Mouse (Mus musculus) layer of hippocampus, adult 11-12 months (tissue): ENCODE measurements at regions not wholly inside any gene's neighbourhood (a gene's known extent, or its start where the extent isn't known, plus 50 kb on each side); places are given as distances from the start of the nearest gene placed in this dataset.

Experiments used
- DNase-seq: peaks from one replicate; pipeline ENCODE4 v3.0.0; 2022; ENCODE audit warnings: low spot score

DNA sequence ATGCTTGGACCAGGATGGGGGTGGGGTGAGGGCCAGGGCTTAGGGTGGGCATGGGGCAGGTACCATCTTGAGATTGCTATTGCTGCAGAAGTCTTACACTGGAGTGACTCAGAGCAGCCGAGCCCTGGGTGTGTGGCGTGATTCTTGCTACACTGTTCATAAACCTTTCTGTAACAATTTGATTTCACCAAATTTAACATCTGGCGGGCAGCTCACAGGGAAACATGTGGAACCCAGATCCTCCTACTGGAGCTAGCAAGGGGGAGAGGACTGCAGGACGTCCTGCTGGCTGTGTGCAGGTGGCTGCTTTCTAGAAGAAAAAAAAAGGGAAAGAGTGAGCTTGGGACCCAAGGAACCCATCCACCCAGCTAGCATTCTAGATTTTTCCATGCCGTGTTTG, 719.7 kb downstream of the Vrk1 start:
- no peak for DNase-seq

DNA sequence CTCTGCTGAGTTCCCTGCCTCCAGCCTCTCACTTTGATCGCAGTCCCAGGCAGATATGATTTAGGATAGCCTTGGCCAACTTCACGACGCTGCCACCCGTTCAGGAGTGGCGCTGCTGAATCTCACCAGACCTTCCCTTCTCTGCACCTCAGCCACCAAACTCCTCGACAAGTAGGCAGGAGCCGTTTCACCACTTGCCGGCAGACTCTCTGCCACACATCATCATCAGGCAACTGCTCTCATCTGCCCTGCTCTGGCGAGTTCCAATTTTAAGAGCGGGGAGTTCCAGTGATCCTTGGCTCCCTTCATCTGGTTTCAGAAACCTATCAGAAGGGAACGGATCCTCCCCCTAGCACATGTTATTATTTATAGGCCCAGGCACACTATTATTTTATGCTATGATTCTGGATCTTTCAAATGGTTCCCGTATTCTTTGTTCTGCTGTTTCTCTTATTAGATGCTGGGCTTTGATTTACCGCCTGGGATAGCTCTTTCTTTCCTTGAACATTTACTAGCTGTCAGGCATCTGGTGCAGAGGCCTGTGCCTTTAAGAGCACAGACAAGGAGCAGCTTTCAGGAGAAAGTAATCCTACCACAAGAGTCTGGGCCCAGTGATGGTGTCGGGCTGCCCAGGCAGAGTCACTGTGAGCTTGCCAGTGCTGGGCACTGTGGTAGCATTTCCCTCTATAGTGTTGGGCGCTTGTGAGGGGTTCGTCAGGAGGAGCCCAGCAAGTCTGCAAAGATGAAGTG, 722.3 kb downstream of the Vrk1 start:
- DNase-seq, result peak; percentile 14

DNA sequence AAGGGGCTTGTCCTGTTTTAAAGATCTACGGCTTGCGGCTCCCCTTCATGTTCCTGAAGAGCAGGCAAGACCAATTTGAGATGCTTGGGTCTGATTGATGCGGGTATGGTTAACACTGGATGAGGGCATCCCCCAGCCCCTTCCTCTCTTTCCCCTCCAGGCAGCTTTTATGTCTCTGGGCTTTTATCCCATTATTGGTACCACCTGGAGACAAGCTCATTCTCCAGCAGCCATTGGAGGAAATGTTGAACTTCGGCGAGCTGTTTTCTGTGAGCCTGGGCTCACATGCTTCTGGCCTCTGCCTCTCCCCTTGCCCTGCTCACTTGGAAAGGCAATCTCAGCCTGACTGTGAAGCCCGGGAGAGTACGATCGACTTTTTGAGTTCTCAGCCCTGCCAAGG, 738.7 kb downstream of the Vrk1 start:
- no peak for DNase-seq

DNA sequence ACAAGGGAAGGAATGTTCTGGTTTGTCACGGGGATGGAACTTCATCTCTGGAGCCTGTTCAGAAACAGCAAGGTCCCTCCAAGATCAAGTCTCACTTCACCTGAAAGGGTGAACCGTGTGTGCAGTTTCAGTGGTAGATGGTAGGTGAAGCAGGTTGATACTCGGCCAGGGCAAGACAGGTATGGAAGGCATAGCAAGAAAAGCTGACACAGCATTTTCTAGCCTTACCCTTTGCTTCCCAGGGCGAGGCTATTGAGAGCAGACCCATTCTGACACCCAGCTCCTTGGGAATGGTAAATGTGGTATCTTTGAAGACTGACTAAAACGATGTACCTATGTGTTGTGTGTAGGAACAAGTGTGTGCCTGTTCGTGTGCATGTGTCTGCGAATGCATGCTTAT, 724.9 kb upstream of the 3110018I06Rik start:
- no peak for DNase-seq

DNA sequence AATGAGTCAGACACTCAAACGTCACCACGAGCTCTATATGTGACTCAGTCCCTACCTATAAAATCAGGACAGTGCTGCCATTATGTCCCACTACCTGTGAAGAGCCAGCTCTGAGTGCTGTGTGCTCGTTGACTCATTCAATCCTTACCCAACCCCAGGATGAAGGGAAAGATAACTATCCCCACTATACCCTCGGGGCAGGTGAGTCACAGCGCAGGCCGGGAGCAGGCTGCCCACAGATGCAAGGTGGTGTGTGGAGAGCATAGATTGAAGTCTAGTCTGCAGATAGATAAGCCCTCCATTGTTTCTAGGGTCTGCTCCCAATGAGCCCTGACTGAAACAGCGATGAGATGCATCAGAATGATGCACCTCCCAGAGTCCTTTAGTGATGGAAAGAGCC, 723.9 kb upstream of the 3110018I06Rik start:
- no peak for DNase-seq

DNA sequence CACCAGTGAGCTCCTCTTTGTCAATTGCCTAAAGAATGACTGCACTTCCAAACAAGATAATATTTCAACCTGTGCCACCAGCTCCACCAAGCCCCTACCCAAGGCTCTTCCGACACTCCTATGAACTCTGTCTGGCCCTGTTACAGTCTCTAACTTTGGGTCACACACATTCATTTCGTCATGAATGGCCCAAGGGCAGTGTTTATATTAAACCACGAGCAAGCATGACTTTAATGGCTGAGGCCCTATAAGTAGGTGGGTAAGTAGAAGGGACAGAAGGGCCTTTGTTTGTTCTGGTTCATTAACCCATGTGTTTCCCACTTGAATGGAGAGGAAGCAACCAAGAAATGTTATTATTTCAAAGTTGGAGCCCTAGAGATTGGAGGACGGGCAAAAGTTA, 714.9 kb upstream of the 3110018I06Rik start:
- DNase-seq, result no peak

DNA sequence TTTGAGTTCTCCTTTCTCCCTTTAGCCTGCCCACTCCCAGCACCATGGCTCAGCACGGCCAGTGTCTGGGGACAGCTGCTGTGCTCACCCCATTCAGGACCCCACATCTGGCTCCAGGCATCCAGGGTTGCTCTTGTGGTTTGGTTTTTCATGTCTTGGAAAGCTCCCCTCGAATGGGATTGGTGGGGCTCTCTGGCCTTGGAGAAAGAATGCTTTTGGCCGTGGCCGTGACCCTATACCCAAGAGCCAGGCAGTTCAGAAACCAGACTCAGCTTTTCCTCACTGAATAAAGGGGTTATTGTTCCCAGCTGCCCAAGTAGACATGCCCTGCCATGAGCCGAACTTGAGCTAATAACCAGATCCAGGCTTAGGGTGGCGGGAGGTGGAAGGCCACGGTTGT, 691.8 kb upstream of the 3110018I06Rik start:
- no peak for DNase-seq

DNA sequence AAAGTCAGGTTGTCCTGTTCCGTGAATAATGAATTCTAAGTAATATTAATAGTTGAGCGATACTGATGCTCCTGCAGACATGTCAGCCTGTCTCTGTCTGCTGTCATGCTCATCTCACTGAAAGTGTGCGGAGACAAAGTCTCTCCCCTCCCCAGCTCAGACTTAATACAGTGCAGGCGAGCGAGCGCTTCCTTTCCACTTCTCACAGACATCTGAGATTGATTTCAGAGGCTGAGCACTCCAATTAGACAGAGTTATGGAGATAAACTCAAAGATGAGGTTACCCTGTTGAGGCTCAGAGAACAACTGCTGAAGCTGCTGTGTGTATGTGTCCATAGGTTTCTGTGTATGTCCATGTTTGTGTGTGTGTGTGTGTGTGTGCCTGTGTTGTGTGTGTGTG, 668.7 kb upstream of the 3110018I06Rik start:
- no peak for DNase-seq

DNA sequence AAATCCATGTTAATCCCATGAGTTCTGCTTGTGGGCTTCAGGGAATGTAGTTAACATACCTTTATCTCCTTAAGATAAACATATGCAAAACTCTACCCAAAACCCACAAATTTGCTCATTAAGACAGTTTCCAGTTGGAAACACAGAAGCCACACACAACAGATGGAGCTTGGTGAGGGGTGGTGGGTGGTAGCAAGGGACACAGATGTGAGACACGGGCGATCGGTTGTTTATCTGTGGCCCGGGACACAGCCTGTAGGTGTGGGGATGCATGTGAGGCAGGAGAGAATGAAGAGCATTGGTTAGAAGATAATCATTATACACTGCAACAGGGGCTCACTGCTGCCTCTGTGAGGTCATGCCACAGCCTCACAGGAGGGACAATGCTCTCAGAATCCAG, 666.1 kb upstream of the 3110018I06Rik start:
- DNase-seq, result peak; percentile 52

DNA sequence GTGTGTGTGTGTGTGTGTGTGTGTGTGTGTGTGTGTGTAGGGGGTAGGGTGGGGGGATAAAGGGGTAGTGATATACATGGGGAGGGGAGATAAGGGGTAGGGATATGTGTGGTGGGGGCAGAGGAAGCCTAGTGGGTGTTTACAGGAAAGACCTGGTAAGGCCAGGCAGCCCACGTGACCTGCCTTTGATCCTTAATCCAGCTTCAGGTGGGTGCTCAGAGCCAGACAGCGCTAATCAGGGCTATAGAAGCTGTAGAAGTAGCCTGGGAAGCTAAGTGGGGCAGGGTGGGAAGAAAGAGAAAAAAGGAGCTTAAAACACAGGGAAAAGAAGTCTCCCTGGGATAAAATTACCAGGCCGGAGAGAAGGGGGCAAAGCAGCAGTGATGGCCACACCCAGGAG, 659.9 kb upstream of the 3110018I06Rik start:
- DNase-seq, result no peak

DNA sequence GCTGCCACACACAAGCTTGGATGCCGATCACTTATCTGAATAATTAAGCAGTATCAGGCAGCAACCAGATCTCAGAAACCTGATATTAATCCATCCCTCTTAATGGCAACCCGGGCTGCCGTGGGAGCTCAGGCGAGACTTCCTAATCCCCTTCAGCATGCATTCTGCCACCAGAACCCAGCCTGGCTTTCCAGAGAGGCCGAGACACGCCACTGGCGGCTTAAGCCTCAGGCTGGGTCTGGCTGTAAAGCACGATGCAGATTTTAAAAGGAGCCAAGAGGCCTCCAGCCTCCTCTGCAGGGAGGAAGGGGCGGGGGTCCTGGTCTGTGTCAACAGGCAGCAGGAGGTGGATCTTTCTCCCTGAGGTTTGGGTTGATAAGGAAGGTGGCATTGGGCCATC, 659.1 kb upstream of the 3110018I06Rik start:
- no peak for DNase-seq

DNA sequence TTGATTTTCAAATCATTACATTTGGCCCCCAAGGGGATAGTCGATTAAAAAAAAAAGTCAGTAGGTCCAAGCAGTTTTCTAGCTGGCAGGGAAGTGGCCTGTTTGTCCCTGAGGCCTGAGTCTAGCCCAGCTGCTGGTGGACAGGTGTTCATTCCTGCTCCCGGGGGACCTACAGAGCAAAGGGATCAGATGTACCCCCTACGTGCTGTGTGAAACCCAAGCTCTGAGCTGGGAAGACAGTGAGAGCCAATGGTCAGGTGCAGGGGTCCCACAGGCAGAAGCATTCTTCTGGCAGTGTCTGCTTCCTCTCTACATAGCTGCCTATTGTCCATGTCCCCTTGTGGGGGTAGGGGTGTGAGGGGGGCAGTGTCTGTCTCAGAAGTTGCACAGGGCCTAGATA, 653.2 kb upstream of the 3110018I06Rik start:
- DNase-seq, result no peak

DNA sequence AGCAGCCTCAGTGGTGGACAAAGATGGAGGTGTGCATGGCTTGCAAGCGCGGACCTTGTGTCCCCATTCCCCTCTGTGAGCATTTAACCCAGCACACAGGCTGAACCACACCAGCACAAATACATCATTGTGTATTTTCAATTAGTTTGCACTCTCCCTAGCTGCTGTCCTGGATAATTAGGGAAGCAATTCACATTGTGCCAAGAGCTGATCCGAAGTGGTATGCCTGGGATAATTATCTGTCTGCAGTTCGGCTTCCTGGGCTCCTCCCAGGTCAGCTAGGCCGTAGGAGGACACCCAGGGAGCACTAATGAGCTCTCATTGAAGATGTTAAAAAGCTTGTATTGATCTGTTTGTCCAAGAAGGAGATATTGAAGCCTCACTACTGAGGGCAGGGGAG, 648.8 kb upstream of the 3110018I06Rik start:
- DNase-seq, result no peak

DNA sequence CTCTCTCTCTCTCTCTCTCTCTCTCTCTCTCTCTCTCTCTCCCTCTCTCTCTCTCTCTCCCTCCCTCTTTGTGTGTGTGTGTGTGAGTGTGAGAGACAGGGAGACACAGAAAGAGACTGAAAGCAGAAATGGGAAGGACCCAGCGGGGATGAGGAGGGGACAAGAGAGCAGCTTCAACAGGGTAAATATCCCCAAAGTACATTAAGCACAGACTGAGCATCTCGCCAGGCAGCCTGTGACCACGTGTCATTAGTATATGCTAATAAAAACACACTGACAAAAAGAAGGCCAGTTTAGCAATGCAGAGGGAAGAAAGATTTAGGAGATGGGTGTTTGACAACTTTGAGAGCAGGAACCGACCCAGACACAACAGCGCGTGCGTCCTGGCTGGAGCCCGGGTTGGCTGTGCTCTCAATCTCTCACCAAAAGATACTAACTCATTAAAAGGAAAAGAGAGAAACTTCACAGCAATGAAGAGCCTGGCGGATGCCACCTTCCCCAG, 648.2 kb upstream of the 3110018I06Rik start:
- DNase-seq, result no peak

DNA sequence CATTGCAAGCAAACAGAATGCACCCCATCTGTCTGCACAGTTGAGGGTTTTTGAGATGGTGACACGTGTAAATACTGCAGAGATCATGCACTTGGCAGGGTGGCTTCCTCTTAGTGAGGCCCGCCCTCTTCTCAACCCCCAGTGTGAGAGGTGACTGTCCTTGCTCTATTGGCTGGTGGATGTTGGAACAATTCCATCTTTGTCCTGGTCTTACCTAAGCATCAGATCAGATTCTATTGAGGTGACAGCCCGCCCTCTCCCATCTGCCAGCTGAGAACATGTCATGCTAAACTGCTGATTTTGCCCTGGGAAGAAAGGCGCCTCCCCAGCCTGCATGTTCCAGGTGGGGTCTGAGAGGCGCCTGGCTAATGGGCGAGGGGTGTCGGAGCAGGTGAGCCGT, 646.4 kb upstream of the 3110018I06Rik start:
- DNase-seq, result peak; percentile 41

DNA sequence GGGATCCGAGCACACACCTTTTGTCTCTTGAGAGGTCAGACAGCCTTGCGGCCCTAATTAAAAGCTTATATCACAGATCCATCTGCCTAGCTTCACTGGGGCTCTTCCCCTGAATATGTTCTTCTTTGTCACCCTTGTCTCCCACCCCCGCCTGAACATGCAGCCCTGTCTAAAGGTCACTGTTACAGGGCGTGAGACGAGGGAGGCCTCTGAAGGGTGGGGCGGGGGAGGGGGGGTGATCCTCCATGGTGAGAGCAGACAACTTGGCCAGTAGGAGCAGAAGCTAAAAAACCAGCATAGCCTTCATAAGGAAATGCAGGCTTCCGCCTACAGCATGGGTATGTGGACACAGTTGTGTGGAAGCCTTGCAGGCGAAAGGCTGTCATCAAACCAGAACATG, 646.0 kb upstream of the 3110018I06Rik start:
- DNase-seq, result no peak

DNA sequence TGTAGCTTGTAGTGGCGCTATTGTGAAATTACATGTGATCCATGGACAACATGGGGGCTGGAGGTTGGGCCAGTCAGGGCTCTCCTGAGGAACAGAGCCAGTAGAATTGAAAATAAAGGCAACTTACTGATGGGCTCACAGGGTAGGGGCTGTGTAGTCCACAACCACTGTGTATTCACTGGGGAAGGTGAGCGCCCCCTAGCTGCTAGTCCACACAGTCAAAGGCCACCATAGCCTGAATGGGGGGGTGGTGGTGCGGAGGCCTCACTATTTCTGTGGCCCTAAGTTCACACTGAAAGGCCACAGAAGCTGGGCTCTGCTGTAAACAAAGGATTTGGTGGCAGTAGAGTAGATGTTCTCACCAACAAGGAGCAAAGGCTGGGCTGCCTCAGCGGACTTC, 636.8 kb upstream of the 3110018I06Rik start:
- DNase-seq, result no peak

DNA sequence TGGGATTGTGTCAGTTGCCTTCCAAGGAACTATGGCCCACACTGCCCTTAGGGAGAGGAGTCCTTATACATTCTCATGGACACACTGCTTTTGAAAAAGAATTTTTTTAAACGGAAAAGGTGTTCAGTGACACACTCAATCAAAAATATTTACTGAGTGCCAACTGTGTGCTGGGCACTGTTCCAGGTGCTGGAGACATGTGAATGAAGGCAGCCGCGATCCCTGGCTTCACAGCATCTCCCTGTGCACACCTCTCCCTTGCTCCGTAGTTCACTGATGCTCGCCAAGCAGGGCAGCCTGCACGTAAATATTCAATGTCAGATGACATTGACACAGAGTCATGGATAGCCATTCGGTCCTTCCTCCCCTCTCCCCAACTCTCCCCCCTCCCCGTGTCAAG, 635.7 kb upstream of the 3110018I06Rik start:
- DNase-seq, result no peak

DNA sequence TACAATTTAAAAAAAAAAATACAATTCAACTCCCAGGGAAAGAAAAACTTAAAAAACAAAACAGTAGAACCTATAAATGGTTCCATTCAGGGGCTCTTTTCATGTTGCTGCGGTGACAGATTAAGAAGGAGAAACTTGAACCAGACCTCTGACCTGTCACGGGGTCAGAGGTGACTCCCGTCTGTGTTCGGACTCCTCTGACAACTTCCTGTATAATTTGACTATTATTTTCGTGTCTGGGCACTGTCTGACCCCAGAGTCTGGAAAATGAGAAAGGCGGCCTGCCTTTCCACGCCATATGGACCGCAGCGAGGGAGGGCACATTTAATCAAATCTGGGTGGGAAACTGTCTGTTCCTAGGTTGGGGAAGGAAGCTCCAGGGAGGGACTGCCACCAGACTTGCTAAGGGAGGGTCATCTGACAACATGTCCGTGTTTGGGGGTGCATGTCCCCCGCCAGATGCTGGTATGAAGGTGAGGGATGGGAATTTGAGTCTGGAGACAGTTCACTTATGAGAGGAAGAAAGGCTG, 634.7 kb upstream of the 3110018I06Rik start:
- no peak for DNase-seq

DNA sequence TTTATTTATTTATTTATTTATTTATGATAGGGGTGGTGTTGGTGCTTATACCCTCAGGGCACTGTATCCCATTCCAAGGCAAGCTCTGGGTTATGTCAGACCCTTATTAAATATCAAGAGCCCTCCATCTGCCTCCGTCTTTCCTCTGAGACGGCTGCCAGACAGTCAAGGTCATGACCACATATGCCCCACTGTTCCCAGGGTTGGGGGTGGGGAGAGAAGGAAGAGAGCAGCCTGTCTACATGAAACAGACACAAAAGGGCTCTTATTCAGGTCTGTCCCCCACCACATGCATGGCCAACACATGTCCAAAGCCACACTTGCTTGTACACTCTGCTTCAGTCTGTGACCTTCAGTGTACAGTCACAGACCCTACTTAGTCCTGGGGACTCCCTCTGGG, 632.9 kb upstream of the 3110018I06Rik start:
- no peak for DNase-seq

DNA sequence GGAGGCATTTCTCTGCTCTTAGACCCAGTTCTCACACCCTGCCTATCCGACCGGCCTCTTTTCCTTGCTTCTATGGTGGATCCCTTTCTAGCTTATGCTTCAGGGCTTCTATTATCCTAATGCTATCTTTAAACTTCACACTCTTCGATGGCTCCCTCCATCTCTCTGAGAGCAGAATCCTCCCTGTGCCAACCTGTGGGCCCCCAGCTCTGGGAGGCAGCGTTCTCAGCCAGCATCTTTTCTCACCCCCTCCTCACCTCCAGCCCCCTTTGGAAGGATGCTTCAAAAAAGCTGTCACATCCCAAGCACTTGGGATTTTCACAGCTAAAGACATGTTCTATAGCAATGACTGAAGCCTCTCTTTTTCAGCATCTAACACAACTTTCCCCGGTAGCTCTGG, 626.8 kb upstream of the 3110018I06Rik start:
- DNase-seq, result no peak

DNA sequence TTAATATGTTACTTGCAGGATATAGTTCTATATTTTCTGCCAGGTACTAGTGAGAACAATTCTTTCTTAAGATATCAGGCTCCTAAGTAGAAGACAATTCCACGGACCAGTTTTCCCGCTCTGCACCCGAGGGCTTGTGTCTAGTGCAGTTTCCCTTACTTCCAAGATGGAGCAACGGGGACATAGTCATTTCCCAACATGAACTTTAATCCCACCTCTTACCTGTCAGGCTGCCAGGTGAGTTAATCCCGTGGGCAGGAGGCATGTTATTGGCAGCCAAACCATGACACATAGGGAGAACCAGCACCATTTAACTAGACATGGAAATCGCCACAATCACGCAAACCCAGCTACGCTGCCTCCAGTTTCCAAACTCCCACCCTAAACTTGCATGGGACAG, 624.4 kb upstream of the 3110018I06Rik start:
- DNase-seq, result no peak

DNA sequence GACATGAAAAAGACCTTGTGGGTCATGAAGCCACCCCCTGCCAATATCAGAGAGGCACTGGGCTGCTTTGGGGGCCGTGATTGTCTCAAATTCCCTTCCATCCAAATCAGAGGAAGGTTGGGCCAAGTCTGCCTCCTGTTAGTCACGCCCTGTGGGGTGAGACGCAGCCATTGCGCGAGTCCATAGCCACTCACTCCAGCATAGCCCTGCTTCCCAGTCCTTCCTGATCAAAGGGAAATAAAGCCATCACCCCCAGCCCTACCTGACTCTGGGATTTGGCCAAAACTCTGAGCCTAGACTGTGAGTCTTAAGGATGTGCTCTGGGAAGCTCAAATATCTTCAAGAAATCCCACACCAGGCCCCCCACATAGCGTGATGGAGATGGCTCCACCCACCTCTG, 620.4 kb upstream of the 3110018I06Rik start:
- no peak for DNase-seq

DNA sequence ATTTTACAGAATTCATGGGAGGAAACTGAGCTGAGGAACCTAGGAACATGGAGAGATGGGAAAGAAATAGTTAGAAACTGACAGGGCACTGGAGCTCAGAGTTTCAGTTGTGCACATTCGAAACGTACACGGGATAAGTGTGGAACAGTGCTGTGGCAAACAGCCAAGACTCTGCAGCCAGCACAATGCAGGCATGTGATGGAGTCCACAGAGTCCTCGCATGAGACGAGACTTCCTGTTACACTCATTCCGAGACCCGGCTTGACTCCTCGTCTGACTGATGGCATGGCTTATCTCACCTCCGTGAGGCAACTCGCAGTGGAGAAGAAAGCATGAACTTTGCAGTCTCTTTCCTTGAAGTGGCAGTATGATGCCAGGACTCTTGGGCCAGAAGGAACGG, 617.0 kb upstream of the 3110018I06Rik start:
- no peak for DNase-seq
